Mouse (Mus musculus) MEL (cell line): ENCODE data around the gene Khdrbs1.

Experiments used
- CHD2 ChIP-seq: IDR thresholded peaks from 2 replicates; pipeline ENCODE4 v1.6.1; 2011; ENCODE audit warnings: low read length, improper control_type of control experiment
- CTCF ChIP-seq, 3 experiments: IDR thresholded peaks in 2 of 3; conservative IDR thresholded peaks in 1 of 3; 2 replicates each; pipeline ENCODE4 v1.5.1; 2011 to 2012; ENCODE audit warnings: low read length in 3 of 3, low read depth in 2 of 3, mild to moderate bottlenecking in 2 of 3, improper control_type of control experiment in 1 of 3, inconsistent platforms in 1 of 3, mixed read lengths in 1 of 3, moderate library complexity in 1 of 3; ENCODE audit not compliant: control insufficient read depth in 1 of 3, insufficient read depth in 1 of 3, poor library complexity in 1 of 3, severe bottlenecking in 1 of 3
- EP300 ChIP-seq, 2 experiments: IDR thresholded peaks; 2 replicates each; pipeline ENCODE4 v1.6.1; 2011; ENCODE audit warnings: improper control_type of control experiment in 2 of 2, low read length in 2 of 2, low read depth in 1 of 2, mild to moderate bottlenecking in 1 of 2
- MYC ChIP-seq: IDR thresholded peaks from 2 replicates; pipeline ENCODE4 v1.6.1; 2011; ENCODE audit warnings: low read depth, mild to moderate bottlenecking, low read length, improper control_type of control experiment, moderate library complexity
- NRF1 ChIP-seq: IDR thresholded peaks from 2 replicates; pipeline ENCODE4 v1.6.1; 2014; ENCODE audit warnings: low read depth, mild to moderate bottlenecking, inconsistent platforms, low read length, improper control_type of control experiment, moderate library complexity; ENCODE audit not compliant: poor library complexity, insufficient read depth, severe bottlenecking
- POLR2A ChIP-seq, 2 experiments: IDR thresholded peaks; 2 replicates each; pipeline ENCODE4 v1.6.1; 2011 to 2012; ENCODE audit warnings: low read length in 2 of 2, mild to moderate bottlenecking in 2 of 2, control low read depth in 1 of 2, improper control_type of control experiment in 1 of 2, low read depth in 1 of 2, moderate library complexity in 1 of 2; ENCODE audit not compliant: control insufficient read depth in 1 of 2, insufficient read depth in 1 of 2, poor library complexity in 1 of 2
- USF1 ChIP-seq: IDR thresholded peaks from 2 replicates; pipeline ENCODE4 v1.6.1; 2014; ENCODE audit warnings: low read depth, mild to moderate bottlenecking, inconsistent platforms, low read length, improper control_type of control experiment, moderate library complexity
- ZNF384 ChIP-seq: IDR thresholded peaks from 2 replicates; pipeline ENCODE4 v1.6.1; 2012; ENCODE audit warnings: low read depth, mild to moderate bottlenecking, inconsistent platforms, low read length, improper control_type of control experiment

GRCm38 (mm10) chr4:129767782-129768181 lies 25.7 kb upstream of the Khdrbs1 start:
- TF ChIP-seq POLR2A (IDR thresholded peaks at IDR 0.05; ENCODE audit: control insufficient read depth in 1 of 2, insufficient read depth in 1 of 2, low read depth in 1 of 2, low read length in 2 of 2, poor library complexity in 1 of 2) (no peak), NRF1 (no peak), CTCF (IDR thresholded peaks at IDR 0.05 in 2 of 3, conservative IDR thresholded peaks at IDR 0.05 in 1 of 3; ENCODE audit: control insufficient read depth in 1 of 3, insufficient read depth in 1 of 3, low read depth in 2 of 3, low read length in 3 of 3, poor library complexity in 1 of 3, severe bottlenecking in 1 of 3) (no peak), MYC (no peak), ZNF384 (no peak), EP300 (IDR thresholded peaks at IDR 0.05; ENCODE audit: low read depth in 1 of 2, low read length in 2 of 2) (no peak), USF1 (no peak), CHD2 (no peak)
